Mouse (Mus musculus): Measurements from ENCODE around the gene Gm49337. TPM values are rescaled to one million over a fixed set of nuclear protein-coding genes. Genes with fewer than 3 reads are reported as not detected.

Gene Gm49337
- polyA plus RNA-seq, 1 experiment = not detected

GRCm38 (mm10) chr4:116160769-116161168, 12.4 kb upstream of the Gm49337 start:
- no peak overlapping the region for H3K27ac ChIP-seq (ENCODE audit: insufficient read depth, low read depth, low read length)
- peaks cover 28% of the 10 kb centered on the region for H3K36me3 ChIP-seq (ENCODE audit: control insufficient read depth, insufficient read depth, low read length)
- no peaks in the 10 kb centered on the region for H3K27me3 ChIP-seq (ENCODE audit: control insufficient read depth, insufficient read depth, low read length)
- TF ChIP-seq POLR2A (IDR thresholded peaks at IDR 0.05; ENCODE audit: low read depth, low read length) (no peak), CTCF (IDR thresholded peaks at IDR 0.05; ENCODE audit: extremely low read depth, insufficient read length, insufficient replicate concordance, low read depth, low read length) (no peak)
- peaks cover 16% of the 10 kb centered on the region; the same call in 1 of the 2 replicates for H3K4me1 ChIP-seq (ENCODE audit: control insufficient read depth, insufficient read depth, insufficient read length, low read length)
- 83% methylated on average over 3 of the region's 3 CpGs for WGBS
- no peak overlapping the region for H3K4me3 ChIP-seq (ENCODE audit: low read depth, low read length)

DNA sequence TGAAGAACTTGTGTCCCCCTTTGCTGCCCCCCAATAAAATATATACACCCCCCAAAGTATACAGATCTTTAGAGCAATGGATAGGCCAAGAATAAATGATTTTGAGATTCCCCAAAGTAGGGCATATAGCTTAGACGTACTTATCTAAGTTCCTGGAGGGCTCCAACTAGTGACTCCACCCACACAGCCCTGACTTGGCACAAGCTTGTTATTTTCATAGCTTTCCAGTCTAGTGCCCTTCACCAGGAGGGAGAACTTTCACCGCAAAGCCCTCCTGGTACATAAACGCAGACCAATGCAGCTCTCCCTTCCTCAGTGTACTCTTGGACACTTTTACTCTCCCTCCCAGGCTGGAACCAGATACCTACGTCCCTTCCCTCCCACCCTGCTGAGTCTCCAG, 11.0 kb upstream of the Gm49337 start:
- Histone ChIP-seq H3K36me3 (ENCODE audit: control insufficient read depth, insufficient read depth, low read length) (peaks cover 22% of the 10 kb centered on the region), H3K27ac (ENCODE audit: insufficient read depth, low read depth, low read length) (no peak overlapping the region), H3K27me3 (ENCODE audit: control insufficient read depth, insufficient read depth, low read length) (no peaks in the 10 kb centered on the region), H3K4me3 (ENCODE audit: low read depth, low read length) (no peak overlapping the region), H3K4me1 (ENCODE audit: control insufficient read depth, insufficient read depth, insufficient read length, low read length) (peaks cover 21% of the 10 kb centered on the region; the same call in 1 of the 2 replicates)
- WGBS = 33% methylated on average over 4 of the region's 4 CpGs
- no peak for TF ChIP-seq CTCF (IDR thresholded peaks at IDR 0.05; ENCODE audit: extremely low read depth, insufficient read length, insufficient replicate concordance, low read depth, low read length)
- no peak for TF ChIP-seq POLR2A (IDR thresholded peaks at IDR 0.05; ENCODE audit: low read depth, low read length)

DNA sequence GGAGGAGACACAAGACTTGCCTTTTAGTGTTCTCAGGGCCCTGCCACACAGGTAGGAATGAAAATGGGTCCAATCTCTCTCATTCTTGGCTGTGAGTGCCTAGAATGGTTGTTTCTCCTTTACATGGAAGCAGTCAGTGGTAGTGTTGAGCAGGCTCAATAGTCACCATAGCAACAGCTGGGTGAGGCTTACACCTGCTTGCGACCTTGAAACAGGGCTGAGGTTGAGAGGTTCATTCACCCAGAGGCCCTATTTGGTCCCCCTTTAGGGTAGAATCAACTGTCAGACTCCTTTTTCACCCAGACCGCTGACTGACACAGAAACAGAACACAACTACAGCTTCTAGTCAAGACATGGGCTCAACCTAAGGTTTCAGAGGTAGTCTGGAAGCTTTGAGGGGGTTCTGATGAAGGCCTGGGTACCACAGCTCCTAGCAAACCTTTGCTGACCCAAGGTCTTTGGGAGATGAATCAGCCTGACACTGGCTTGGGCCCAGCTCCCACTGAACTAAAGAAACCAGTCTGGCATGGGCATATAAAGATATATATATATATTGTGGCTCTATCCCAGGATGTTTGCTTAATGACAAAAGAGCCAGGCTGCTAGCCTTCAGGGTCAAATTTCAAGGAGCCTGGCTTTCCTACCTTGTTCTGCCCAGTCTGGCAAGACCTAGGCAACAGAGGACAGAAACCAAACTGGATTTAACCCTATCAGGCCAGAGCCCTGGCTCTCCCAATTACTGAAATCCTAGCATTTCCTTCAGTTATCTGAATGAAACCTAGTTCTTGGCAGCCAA, 8.2 kb upstream of the Gm49337 start:
- 0 out of 2 replicates have a peak, but pooled peaks cover 2% of the 10 kb centered on the region for H3K36me3 ChIP-seq (ENCODE audit: control insufficient read depth, insufficient read depth, low read length)
- no peak overlapping the region for H3K4me3 ChIP-seq (ENCODE audit: low read depth, low read length)
- TF ChIP-seq POLR2A (IDR thresholded peaks at IDR 0.05; ENCODE audit: low read depth, low read length) (no peak), CTCF (IDR thresholded peaks at IDR 0.05; ENCODE audit: extremely low read depth, insufficient read length, insufficient replicate concordance, low read depth, low read length) (no peak)
- H3K4me1 ChIP-seq (ENCODE audit: control insufficient read depth, insufficient read depth, insufficient read length, low read length) = peaks cover 21% of the 10 kb centered on the region; the same call in 1 of the 2 replicates
- H3K27me3 ChIP-seq (ENCODE audit: control insufficient read depth, insufficient read depth, low read length) = no peaks in the 10 kb centered on the region
- H3K27ac ChIP-seq (ENCODE audit: insufficient read depth, low read depth, low read length) = peak overlapping the region; percentile 91
- WGBS = 41% methylated on average over 2 of the region's 2 CpGs

DNA sequence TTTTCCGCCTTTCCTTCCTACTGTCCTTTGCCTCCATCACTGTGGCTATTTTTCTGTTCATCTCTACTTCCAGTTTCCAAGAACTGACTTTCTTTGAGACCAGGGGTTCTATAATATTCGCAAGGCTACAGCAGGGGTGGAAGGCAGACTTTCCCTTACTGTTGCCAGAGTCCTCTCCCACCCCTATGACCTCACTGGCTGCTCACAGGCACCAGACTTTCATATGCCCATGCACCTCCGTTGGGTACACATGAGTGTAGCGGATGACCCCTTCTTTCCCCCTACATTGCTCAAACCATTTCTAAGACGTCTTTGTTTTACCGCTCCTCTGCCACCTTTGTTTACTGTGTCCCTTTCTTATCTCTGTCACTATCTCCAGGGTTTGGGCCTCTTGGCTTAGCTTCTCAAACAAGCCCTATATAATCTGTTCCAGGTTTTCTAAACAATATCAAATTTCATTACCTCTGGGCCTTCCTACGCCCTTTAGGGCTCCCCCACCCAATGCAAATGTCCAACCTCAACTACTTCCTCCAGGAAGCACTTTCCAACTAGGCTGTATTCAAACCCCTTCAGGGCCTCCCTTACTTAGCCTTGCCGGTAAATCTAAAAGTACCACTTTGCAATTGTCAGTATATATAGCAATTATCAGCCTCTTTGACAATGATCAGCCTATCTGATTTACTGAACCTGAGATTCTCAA, 7.3 kb upstream of the Gm49337 start:
- no peaks in the 10 kb centered on the region for H3K36me3 ChIP-seq (ENCODE audit: control insufficient read depth, insufficient read depth, low read length)
- H3K4me1 ChIP-seq (ENCODE audit: control insufficient read depth, insufficient read depth, insufficient read length, low read length) = peaks cover 24% of the 10 kb centered on the region; the same call in 1 of the 2 replicates
- H3K27ac ChIP-seq (ENCODE audit: insufficient read depth, low read depth, low read length) = peak overlapping the region; percentile 91
- no peaks in the 10 kb centered on the region for H3K27me3 ChIP-seq (ENCODE audit: control insufficient read depth, insufficient read depth, low read length)
- no peak overlapping the region for H3K4me3 ChIP-seq (ENCODE audit: low read depth, low read length)
- no peak for TF ChIP-seq POLR2A (IDR thresholded peaks at IDR 0.05; ENCODE audit: low read depth, low read length)
- no peak for TF ChIP-seq CTCF (IDR thresholded peaks at IDR 0.05; ENCODE audit: extremely low read depth, insufficient read length, insufficient replicate concordance, low read depth, low read length)
- 25% methylated on average over 8 of the region's 8 CpGs for WGBS

- 13% methylated on average over 7 of the region's 7 CpGs for WGBS
- H3K36me3 ChIP-seq (ENCODE audit: control insufficient read depth, insufficient read depth, low read length) = no peaks in the 10 kb centered on the region
- H3K27ac ChIP-seq (ENCODE audit: insufficient read depth, low read depth, low read length) = peak within 1 kb of the TSS; percentile 91
- H3K4me1 ChIP-seq (ENCODE audit: control insufficient read depth, insufficient read depth, insufficient read length, low read length) = peaks cover 24% of the 10 kb centered on the region; the same call in 1 of the 2 replicates
- H3K4me3 ChIP-seq (ENCODE audit: low read depth, low read length) = no peak within 1 kb of the TSS
- no peaks in the 10 kb centered on the region for H3K27me3 ChIP-seq (ENCODE audit: control insufficient read depth, insufficient read depth, low read length)
- TF ChIP-seq CTCF (IDR thresholded peaks at IDR 0.05; ENCODE audit: extremely low read depth, insufficient read length, insufficient replicate concordance, low read depth, low read length) = peak; percentile 53; the same call in 1 of the 2 replicates
- peak; percentile 35; the same call in 1 of the 2 replicates for TF ChIP-seq POLR2A (IDR thresholded peaks at IDR 0.05; ENCODE audit: low read depth, low read length)
Measured at GRCm38 (mm10) chr4:116167404-116167803, 5.8 kb upstream of the Gm49337 start, which contains the start of gene Tspan1. Tspan1 (minus strand) TSS chr4:116167601.

GRCm38 (mm10) chr4:116168617-116169352, 4.4 kb upstream of the Gm49337 start:
- Histone ChIP-seq H3K27me3 (ENCODE audit: control insufficient read depth, insufficient read depth, low read length) (no peaks in the 10 kb centered on the region), H3K27ac (ENCODE audit: insufficient read depth, low read depth, low read length) (no peak overlapping the region), H3K4me3 (ENCODE audit: low read depth, low read length) (no peak overlapping the region), H3K4me1 (ENCODE audit: control insufficient read depth, insufficient read depth, insufficient read length, low read length) (peaks cover 22% of the 10 kb centered on the region; the same call in 1 of the 2 replicates), H3K36me3 (ENCODE audit: control insufficient read depth, insufficient read depth, low read length) (no peaks in the 10 kb centered on the region)
- WGBS = 74% methylated on average over 7 of the region's 8 CpGs
- peak; percentile 47; the same call in 1 of the 2 replicates for TF ChIP-seq CTCF (IDR thresholded peaks at IDR 0.05; ENCODE audit: extremely low read depth, insufficient read length, insufficient replicate concordance, low read depth, low read length)
- TF ChIP-seq POLR2A (IDR thresholded peaks at IDR 0.05; ENCODE audit: low read depth, low read length) = no peak

All from small intestine, adult 2 months (tissue).